23 mouse cellular contexts compared by ENCODE assay signal in the genomic region with DNA sequence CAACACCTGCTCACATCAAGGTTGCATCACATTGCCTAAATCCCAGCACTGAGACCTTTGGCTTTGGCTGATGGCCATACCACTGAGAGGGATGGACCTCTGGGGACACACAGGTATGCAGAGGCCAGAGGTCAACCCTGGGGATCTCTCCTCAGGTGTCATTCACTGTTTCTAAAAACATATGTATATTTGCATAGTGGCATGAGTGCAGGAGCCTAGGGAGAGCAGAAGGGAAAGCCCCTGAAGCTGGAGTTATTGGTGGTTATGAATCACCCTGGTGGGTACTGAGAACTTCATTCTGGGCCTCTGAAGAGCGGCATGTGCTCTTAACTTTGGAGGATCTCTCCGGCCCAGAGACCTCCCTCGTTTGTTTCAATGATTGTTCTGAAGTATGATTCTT.
"Had no signal": no experiment of that assay in that cellular context is flagged by ENCODE, and none has a peak within 500 bp of the region (broad histone marks: within the 10 kb centered on the region; RNA-seq: fewer than 3 reads in every experiment).

No protein-coding gene starts in this region.

- H3K9ac ChIP-seq: heart, embryonic 12.5 days; hindbrain, embryonic 12.5 days; hindbrain, embryonic 14.5 days; limb, embryonic 12.5 days had no signal

- ATAC-seq: forebrain, embryonic 16.5 days; hindbrain, embryonic 16.5 days; inflammation-experienced regulatory T-cells, adult 6 months; intestine, postnatal 0 days had no signal

- H3K4me3 ChIP-seq: gastrocnemius, adult 2 months; heart, embryonic 10.5 days; heart, embryonic 12.5 days; hindbrain, embryonic 10.5 days; hindbrain, embryonic 12.5 days; layer of hippocampus, adult 2 months; left cerebral cortex, adult 2 months; limb, embryonic 10.5 days; limb, embryonic 12.5 days had no signal

- DNase-seq: gastrocnemius, adult 2 months; gastrocnemius, postnatal 10 days; gastrocnemius, postnatal 25 days; heart, adult 18-20 months; heart, postnatal 10 days; heart, postnatal 4 days; kidney, adult 18-20 months; kidney, adult 8-10 months; kidney, postnatal 10 days; kidney, postnatal 4 days had no signal

- H3K4me1 ChIP-seq: heart, embryonic 12.5 days had no signal

- H3K27ac ChIP-seq: gastrocnemius, adult 2 months; heart, embryonic 10.5 days; hindbrain, embryonic 10.5 days; hindbrain, embryonic 12.5 days; hindbrain, embryonic 14.5 days; layer of hippocampus, adult 2 months; left cerebral cortex, adult 2 months; limb, embryonic 10.5 days; limb, embryonic 12.5 days had no signal

- H3K4me2 ChIP-seq: heart, embryonic 12.5 days; hindbrain, embryonic 12.5 days; hindbrain, embryonic 14.5 days; limb, embryonic 12.5 days had no signal

- H3K9me3 ChIP-seq: heart, embryonic 10.5 days; heart, embryonic 12.5 days; hindbrain, embryonic 10.5 days; limb, embryonic 10.5 days had no signal

- H3K36me3 ChIP-seq: heart, embryonic 10.5 days; heart, embryonic 12.5 days; hindbrain, embryonic 10.5 days; hindbrain, embryonic 12.5 days; limb, embryonic 10.5 days; limb, embryonic 12.5 days had no signal

- H3K27me3 ChIP-seq: heart, embryonic 12.5 days; hindbrain, embryonic 12.5 days had no signal
